Mouse (Mus musculus) bone marrow, adult 2 months (tissue): ENCODE results near the gene Armc2.

Source experiments
- CTCF ChIP-seq: fragments of 200-500 bp; IDR thresholded peaks from 2 replicates; pipeline ENCODE4 v1.5.1; 2011; ENCODE audit warnings: low read length, control low read depth; ENCODE audit not compliant: control insufficient read depth, insufficient read depth
- POLR2A ChIP-seq: fragments of 200-500 bp; IDR thresholded peaks from 2 replicates; pipeline ENCODE4 v1.6.1; 2011; ENCODE audit warnings: low read depth, mild to moderate bottlenecking, control low read depth, low read length, borderline replicate concordance; ENCODE audit not compliant: control insufficient read depth

DNA sequence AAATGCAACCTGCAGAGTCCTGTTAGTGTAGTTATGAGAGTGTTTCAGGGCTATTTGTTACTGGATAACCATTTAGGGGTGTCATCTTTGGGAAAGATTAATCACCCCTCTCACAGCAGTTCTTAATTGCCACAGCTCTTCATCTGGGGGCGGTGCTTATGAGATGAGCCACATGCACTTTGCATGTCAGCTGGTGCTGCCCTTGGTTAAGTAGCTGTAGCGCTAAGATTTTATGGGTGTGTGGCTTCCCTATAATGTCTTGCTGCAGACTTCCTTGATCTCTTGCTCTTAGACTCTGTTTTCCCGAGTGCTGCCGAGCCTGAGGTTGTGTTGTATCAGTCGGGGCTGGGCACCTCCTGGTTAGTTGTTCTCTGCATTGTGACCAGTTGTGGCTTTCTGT lies 150.3 kb downstream of the Armc2 start:
- TF ChIP-seq CTCF = no peak
- TF ChIP-seq POLR2A = no peak
